Mouse (Mus musculus): ENCODE data around the gene Ccdc85b. TPM values are rescaled to one million over a fixed set of nuclear protein-coding genes. Genes with fewer than 3 reads are reported as not detected.
"Not testable (repeated sequence)": the region's sequence is repeated elsewhere in the genome, so short reads cannot be mapped to it uniquely, and the experiment has no call there.

The Ccdc85b gene
- polyA plus RNA-seq (2015; fragmentation: Nextera tagmentation; extraction: Ambion mirVana), result 2.0 and 2.1 TPM in 2 replicates

- H3K9ac ChIP-seq, result peak within 1 kb of the TSS; percentile 79
- H3K27ac ChIP-seq, result peak within 1 kb of the TSS; percentile 77
- H3K4me2 ChIP-seq, result peak within 1 kb of the TSS; percentile 99
- no peak for DNase-seq
- H3K4me3 ChIP-seq (replicated peaks), result peak within 1 kb of the TSS; percentile 72
- peak; percentile 4 for ATAC-seq (ENCODE audit: low read depth)
- peaks cover 9% of the 10 kb centered on the region; the same call in 1 of the 2 replicates for H3K36me3 ChIP-seq
- peaks cover 63% of the 10 kb centered on the region for H3K4me1 ChIP-seq (replicated peaks)
- H3K9me3 ChIP-seq (replicated peaks), result no peaks in the 10 kb centered on the region
- 0 out of 2 replicates have a peak, but pooled peaks cover 6% of the 10 kb centered on the region for H3K27me3 ChIP-seq
- 15% methylated on average over 14 of the region's 14 CpGs for WGBS (ENCODE audit: insufficient replicate concordance)
Observed at GRCm38 (mm10) chr19:5457746-5458442, at the start of gene Ccdc85b. Ccdc85b (minus strand) TSS chr19:5457894.

- Histone ChIP-seq H3K27me3 (no peaks in the 10 kb centered on the region), H3K27ac (no peak within 1 kb of the TSS), H3K9ac (no peak within 1 kb of the TSS), H3K9me3 (replicated peaks) (no peaks in the 10 kb centered on the region), H3K4me3 (replicated peaks) (no peak within 1 kb of the TSS), H3K36me3 (peaks cover 6% of the 10 kb centered on the region), H3K4me1 (replicated peaks) (peaks cover under 1% of the 10 kb centered on the region), H3K4me2 (no peak within 1 kb of the TSS)
- ATAC-seq (ENCODE audit: low read depth), result no peak
- 67% methylated on average over 17 of the region's 17 CpGs for whole genome bisulfite sequencing (ENCODE audit: insufficient replicate concordance)
- no peak for DNase-seq
Observed at GRCm38 (mm10) chr19:5503687-5504086, 46.0 kb upstream of the Ccdc85b start, which contains the start of gene 1700020D05Rik. 1700020D05Rik (minus strand) TSS chr19:5503787.

DNA sequence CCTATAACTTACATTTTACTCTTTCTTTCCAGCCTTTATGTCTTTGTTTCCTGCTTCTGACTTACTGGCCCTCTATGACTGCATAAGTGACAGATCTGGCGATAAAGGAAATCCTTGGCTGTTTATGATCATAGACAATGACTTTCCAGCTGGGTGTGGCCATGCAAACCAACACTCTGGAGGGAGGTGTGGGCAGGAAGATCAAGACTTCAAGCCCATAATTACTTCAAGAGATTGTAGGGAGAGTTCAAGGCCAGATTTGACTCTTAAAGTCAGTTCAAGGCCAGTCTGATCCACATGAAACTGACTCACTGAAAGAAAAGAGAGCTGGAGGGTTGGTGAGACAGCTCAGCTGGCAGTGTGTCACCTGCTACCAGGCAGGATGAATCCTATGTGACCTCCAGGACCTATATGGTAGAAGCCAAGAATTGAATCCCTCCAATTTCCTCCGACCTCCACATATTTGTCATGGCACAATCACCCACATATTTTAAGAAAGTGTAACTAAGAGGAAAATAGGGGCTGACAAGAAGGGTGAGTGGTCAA lies 42.7 kb upstream of the Ccdc85b start:
- H3K36me3 ChIP-seq, result peaks cover 32% of the 10 kb centered on the region
- H3K4me3 ChIP-seq (replicated peaks), result no peak overlapping the region
- no peak overlapping the region for H3K27ac ChIP-seq
- no peak overlapping the region for H3K4me2 ChIP-seq
- no peak for ATAC-seq (ENCODE audit: low read depth)
- no peaks in the 10 kb centered on the region for H3K4me1 ChIP-seq (replicated peaks)
- no peak overlapping the region for H3K9ac ChIP-seq
- H3K27me3 ChIP-seq, result no peaks in the 10 kb centered on the region
- 83% methylated on average over 2 of the region's 2 CpGs for WGBS (ENCODE audit: insufficient replicate concordance)
- DNase-seq, result no peak
- no peaks in the 10 kb centered on the region for H3K9me3 ChIP-seq (replicated peaks)

GRCm38 (mm10) chr19:5496052-5496370 lies 38.3 kb upstream of the Ccdc85b start:
- H3K4me1 ChIP-seq (replicated peaks), result peaks cover 25% of the 10 kb centered on the region
- ATAC-seq (ENCODE audit: low read depth) (no peak), DNase-seq (no peak)
- no peak overlapping the region for H3K4me2 ChIP-seq
- H3K4me3 ChIP-seq (replicated peaks), result no peak overlapping the region
- no peak overlapping the region; the same call in 1 of the 2 replicates for H3K27ac ChIP-seq
- H3K27me3 ChIP-seq, result no peaks in the 10 kb centered on the region
- no peaks in the 10 kb centered on the region for H3K9me3 ChIP-seq (replicated peaks)
- H3K9ac ChIP-seq, result no peak overlapping the region
- peaks cover 63% of the 10 kb centered on the region for H3K36me3 ChIP-seq
- WGBS (ENCODE audit: insufficient replicate concordance), result 90% methylated on average over 16 of the region's 16 CpGs

DNA sequence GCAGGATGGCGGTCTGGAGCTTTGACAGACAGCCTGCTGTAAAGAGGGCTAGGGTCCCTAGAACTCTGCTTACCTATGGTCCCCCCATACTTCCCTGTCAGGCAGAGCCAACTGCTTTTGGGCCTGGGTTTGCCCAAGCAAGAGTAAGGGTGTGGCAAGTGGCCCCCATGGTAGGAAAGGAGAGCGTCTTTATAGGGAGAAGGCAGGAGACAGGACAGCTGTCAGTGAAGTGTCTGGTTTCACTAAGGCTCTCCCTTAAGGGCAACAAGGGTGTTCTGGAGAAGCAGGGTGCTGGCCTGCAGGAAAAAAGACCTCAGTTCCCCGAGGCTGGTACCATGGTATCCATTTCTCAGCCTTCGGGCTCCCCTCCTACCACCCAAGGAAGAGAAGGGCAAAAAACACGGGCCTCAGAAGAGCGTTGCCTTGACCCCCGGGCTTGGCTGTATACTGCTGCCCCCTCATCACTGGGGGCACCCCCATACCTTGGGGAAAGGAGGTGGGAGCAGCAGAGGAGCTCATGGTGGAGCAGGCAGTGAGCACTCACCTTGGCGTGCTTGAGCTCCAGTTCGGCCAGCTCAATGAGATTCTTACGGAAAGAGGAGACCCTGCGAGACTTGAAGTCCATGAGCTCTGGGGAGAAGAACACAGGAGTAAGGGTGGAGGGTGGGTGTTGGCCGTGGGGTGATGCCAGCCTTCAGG lies 37.8 kb upstream of the Ccdc85b start:
- H3K9ac ChIP-seq, result no peak overlapping the region
- ATAC-seq (ENCODE audit: low read depth) (no peak), DNase-seq (no peak)
- 81% methylated on average over 12 of the region's 12 CpGs for WGBS (ENCODE audit: insufficient replicate concordance)
- H3K4me3 ChIP-seq (replicated peaks), result no peak overlapping the region
- peaks cover 25% of the 10 kb centered on the region for H3K4me1 ChIP-seq (replicated peaks)
- H3K27ac ChIP-seq, result no peak overlapping the region
- no peaks in the 10 kb centered on the region for H3K27me3 ChIP-seq
- H3K36me3 ChIP-seq, result peaks cover 63% of the 10 kb centered on the region
- H3K4me2 ChIP-seq, result no peak overlapping the region
- H3K9me3 ChIP-seq (replicated peaks), result no peaks in the 10 kb centered on the region

- 84% methylated on average over 3 of the region's 3 CpGs for WGBS (ENCODE audit: insufficient replicate concordance)
- H3K27me3 ChIP-seq, result no peaks in the 10 kb centered on the region
- peak overlapping the region; percentile 43; the same call in 1 of the 2 replicates for H3K27ac ChIP-seq
Observed at GRCm38 (mm10) chr19:5494314-5494713, 36.6 kb upstream of the Ccdc85b start.

GRCm38 (mm10) chr19:5493301-5493721 lies 35.6 kb upstream of the Ccdc85b start:
- H3K27ac ChIP-seq; H3K4me3 ChIP-seq (replicated peaks); H3K4me2 ChIP-seq; H3K27me3 ChIP-seq; ATAC-seq (ENCODE audit: low read depth); H3K9ac ChIP-seq; H3K9me3 ChIP-seq (replicated peaks); DNase-seq: not testable (repeated sequence)
- peaks cover 63% of the 10 kb centered on the region for H3K36me3 ChIP-seq
- H3K4me1 ChIP-seq (replicated peaks), result peaks cover 41% of the 10 kb centered on the region
- 79% methylated on average over 9 of the region's 9 CpGs for WGBS (ENCODE audit: insufficient replicate concordance)

More at GRCm38 (mm10) chr19:5494314-5494713, 36.6 kb upstream of the Ccdc85b start:
- H3K9me3 ChIP-seq (replicated peaks), result no peaks in the 10 kb centered on the region
- no peak overlapping the region for H3K9ac ChIP-seq
- no peak overlapping the region for H3K4me3 ChIP-seq (replicated peaks)
- ATAC-seq (ENCODE audit: low read depth), result no peak
- H3K4me2 ChIP-seq, result no peak overlapping the region
- peaks cover 33% of the 10 kb centered on the region for H3K4me1 ChIP-seq (replicated peaks)
- no peak for DNase-seq
- H3K36me3 ChIP-seq, result peaks cover 63% of the 10 kb centered on the region

DNA sequence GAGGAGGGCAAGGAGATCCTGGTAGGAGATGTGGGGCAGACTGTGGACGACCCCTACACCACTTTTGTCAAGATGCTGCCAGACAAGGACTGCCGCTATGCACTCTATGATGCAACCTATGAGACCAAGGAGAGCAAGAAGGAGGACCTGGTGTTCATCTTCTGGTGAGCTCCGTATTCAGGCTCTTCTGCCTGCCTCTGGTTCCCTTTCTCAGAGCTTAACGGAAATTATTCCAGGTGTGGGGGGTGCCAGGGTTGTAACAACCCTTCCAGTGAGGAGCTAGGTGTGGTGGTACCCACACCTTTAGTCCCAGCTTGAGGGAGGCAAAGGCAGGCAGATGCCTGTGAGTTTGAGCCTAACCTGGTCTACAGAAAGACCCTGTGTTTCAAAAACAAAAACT lies 34.9 kb upstream of the Ccdc85b start:
- H3K4me2 ChIP-seq, result peak overlapping the region; percentile 86
- ATAC-seq (ENCODE audit: low read depth) (no peak), DNase-seq (no peak)
- H3K9ac ChIP-seq, result peak overlapping the region; percentile 100; the same call in 1 of the 2 replicates
- peak overlapping the region; percentile 99 for H3K4me3 ChIP-seq (replicated peaks)
- no peak overlapping the region for H3K27ac ChIP-seq
- WGBS (ENCODE audit: insufficient replicate concordance), result 82% methylated on average over 4 of the region's 4 CpGs
- peaks cover 43% of the 10 kb centered on the region for H3K4me1 ChIP-seq (replicated peaks)
- H3K9me3 ChIP-seq (replicated peaks), result no peaks in the 10 kb centered on the region
- H3K27me3 ChIP-seq, result no peaks in the 10 kb centered on the region
- peaks cover 60% of the 10 kb centered on the region for H3K36me3 ChIP-seq

GRCm38 (mm10) chr19:5490898-5491708 lies 33.4 kb upstream of the Ccdc85b start:
- Histone ChIP-seq H3K4me3 (replicated peaks) (peak overlapping the region; percentile 99), H3K4me1 (replicated peaks) (peaks cover 59% of the 10 kb centered on the region), H3K27ac (peak overlapping the region; percentile 100), H3K9ac (peak overlapping the region; percentile 100), H3K4me2 (peak overlapping the region; percentile 86), H3K36me3 (peaks cover 48% of the 10 kb centered on the region), H3K27me3 (no peaks in the 10 kb centered on the region), H3K9me3 (replicated peaks) (no peaks in the 10 kb centered on the region)
- DNase-seq (peak; percentile 77), ATAC-seq (ENCODE audit: low read depth) (peak; percentile 44)
- WGBS (ENCODE audit: insufficient replicate concordance), result under 1% methylated on average over 59 of the region's 59 CpGs

DNA sequence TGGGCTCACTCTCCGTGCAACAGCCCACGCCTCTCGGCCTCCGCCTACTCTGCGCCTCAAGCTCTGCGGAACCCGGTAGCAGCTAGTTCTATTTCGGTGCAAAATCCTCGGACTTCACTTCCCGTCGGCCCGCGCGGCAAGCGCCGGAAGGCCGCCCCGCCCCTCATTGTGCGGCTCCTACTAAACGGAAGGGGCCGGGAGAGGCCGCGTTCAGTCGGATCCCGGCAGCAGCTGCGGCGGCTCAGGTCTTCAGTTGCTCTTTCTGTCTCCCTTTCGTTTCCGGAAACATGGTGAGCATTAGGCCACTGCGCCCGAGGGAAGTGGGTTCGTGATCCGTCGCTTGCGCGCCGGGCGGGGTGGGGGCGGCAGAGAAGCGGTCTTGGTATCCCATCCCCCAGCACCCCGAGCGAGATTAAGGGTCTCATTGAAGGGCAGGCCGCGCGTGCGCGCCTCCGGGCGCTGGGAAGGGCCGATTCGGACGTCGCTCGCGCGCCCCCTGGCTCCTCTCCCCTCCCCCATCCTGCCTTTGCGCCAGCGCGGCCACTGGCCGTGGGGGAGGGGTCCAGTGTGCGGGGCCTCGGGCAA lies 32.7 kb upstream of the Ccdc85b start, which contains the start of gene Cfl1:
TSS of gene Cfl1 (plus strand) at position 143 of the 585 bp plus-strand sequence.
- peak; percentile 94 for DNase-seq
- under 1% methylated on average over 62 of the region's 62 CpGs for WGBS (ENCODE audit: insufficient replicate concordance)
- H3K4me1 ChIP-seq (replicated peaks), result peaks cover 60% of the 10 kb centered on the region
- H3K4me2 ChIP-seq, result peak within 1 kb of the TSS; percentile 86
- peak within 1 kb of the TSS; percentile 99 for H3K4me3 ChIP-seq (replicated peaks)
- H3K36me3 ChIP-seq, result peaks cover 48% of the 10 kb centered on the region
- ATAC-seq (ENCODE audit: low read depth), result peak; percentile 58
- no peaks in the 10 kb centered on the region for H3K9me3 ChIP-seq (replicated peaks)
- H3K9ac ChIP-seq, result peak within 1 kb of the TSS; percentile 100
- H3K27me3 ChIP-seq, result no peaks in the 10 kb centered on the region
- H3K27ac ChIP-seq, result peak within 1 kb of the TSS; percentile 100
